Mouse (Mus musculus): ENCODE measurements around the gene Camk2g. TPM values are rescaled to one million over a fixed set of nuclear protein-coding genes. Genes with fewer than 3 reads are reported as not detected.
A peak's percentile ranks its signal among the peaks of the same experiment; 100 is the strongest.

Gene Camk2g
- polyA plus RNA-seq, 1 experiment from 2014 or later: 13.2 TPM

GRCm38 (mm10) chr14:20733041-20733951 is 60.6 kb downstream of the Camk2g start:
- peak overlapping the region; percentile 91 for H3K4me3 ChIP-seq
- ATAC-seq: peak; percentile 48
- peak overlapping the region; percentile 94 for H3K27ac ChIP-seq
- H3K9me3 ChIP-seq (replicated peaks): no peaks in the 10 kb centered on the region
- H3K9ac ChIP-seq: peak overlapping the region; percentile 95
- peaks cover 67% of the 10 kb centered on the region for H3K36me3 ChIP-seq
- peaks cover 82% of the 10 kb centered on the region for H3K4me1 ChIP-seq
- H3K4me2 ChIP-seq: peak overlapping the region; percentile 90
- WGBS (ENCODE audit: insufficient replicate concordance): 18% methylated on average over 12 of the region's 12 CpGs
- H3K27me3 ChIP-seq (replicated peaks): no peaks in the 10 kb centered on the region

- no peaks in the 10 kb centered on the region for H3K27me3 ChIP-seq (replicated peaks)
- H3K9me3 ChIP-seq (replicated peaks): no peaks in the 10 kb centered on the region
- H3K9ac ChIP-seq: peak overlapping the region; percentile 43; the same call in 1 of the 2 replicates
- peaks cover 83% of the 10 kb centered on the region for H3K4me1 ChIP-seq
- H3K4me3 ChIP-seq: no peak overlapping the region
- ATAC-seq: no peak
- H3K36me3 ChIP-seq: peaks cover 78% of the 10 kb centered on the region
- peak overlapping the region; percentile 90 for H3K4me2 ChIP-seq
- WGBS (ENCODE audit: insufficient replicate concordance): 82% methylated on average over 9 of the region's 9 CpGs
- peak overlapping the region; percentile 61 for H3K27ac ChIP-seq
Observed at GRCm38 (mm10) chr14:20730853-20731602, 62.9 kb downstream of the Camk2g start.

- H3K36me3 ChIP-seq: peaks cover 78% of the 10 kb centered on the region
- peaks cover 83% of the 10 kb centered on the region for H3K4me1 ChIP-seq
- H3K27me3 ChIP-seq (replicated peaks): no peaks in the 10 kb centered on the region
- H3K9me3 ChIP-seq (replicated peaks): no peaks in the 10 kb centered on the region
- WGBS (ENCODE audit: insufficient replicate concordance): 91% methylated on average over 9 of the region's 9 CpGs
- no peak overlapping the region for H3K9ac ChIP-seq
- no peak for ATAC-seq
- H3K4me3 ChIP-seq: no peak overlapping the region
- H3K4me2 ChIP-seq: no peak overlapping the region
- no peak overlapping the region for H3K27ac ChIP-seq
Observed at GRCm38 (mm10) chr14:20729871-20730270, 64.0 kb downstream of the Camk2g start.

GRCm38 (mm10) chr14:20725660-20726339 is 68.1 kb downstream of the Camk2g start:
- ATAC-seq: peak; percentile 83
- peak overlapping the region; percentile 65 for H3K4me2 ChIP-seq
- WGBS (ENCODE audit: insufficient replicate concordance): 25% methylated on average over 6 of the region's 6 CpGs

GRCm38 (mm10) chr14:20724043-20724442 is 69.8 kb downstream of the Camk2g start:
- Histone ChIP-seq H3K4me1 (peaks cover 44% of the 10 kb centered on the region), H3K4me2 (no peak overlapping the region), H3K4me3 (no peak overlapping the region), H3K27ac (no peak overlapping the region), H3K9me3 (replicated peaks) (no peaks in the 10 kb centered on the region), H3K36me3 (peaks cover 99% of the 10 kb centered on the region), H3K27me3 (replicated peaks) (no peaks in the 10 kb centered on the region), H3K9ac (no peak overlapping the region)
- 43% methylated on average over 5 of the region's 5 CpGs for WGBS (ENCODE audit: insufficient replicate concordance)
- ATAC-seq: no peak

More at GRCm38 (mm10) chr14:20725660-20726339, 68.1 kb downstream of the Camk2g start:
- H3K27ac ChIP-seq: peak overlapping the region; percentile 85
- H3K9ac ChIP-seq: peak overlapping the region; percentile 59
- no peaks in the 10 kb centered on the region for H3K9me3 ChIP-seq (replicated peaks)
- H3K36me3 ChIP-seq: peaks cover 99% of the 10 kb centered on the region
- no peaks in the 10 kb centered on the region for H3K27me3 ChIP-seq (replicated peaks)
- peak overlapping the region; percentile 36 for H3K4me3 ChIP-seq
- peaks cover 61% of the 10 kb centered on the region for H3K4me1 ChIP-seq

- peaks cover 99% of the 10 kb centered on the region for H3K36me3 ChIP-seq
- no peak overlapping the region for H3K27ac ChIP-seq
- 93% methylated on average over 12 of the region's 12 CpGs for WGBS (ENCODE audit: insufficient replicate concordance)
- no peak for ATAC-seq
- no peaks in the 10 kb centered on the region for H3K9me3 ChIP-seq (replicated peaks)
- H3K9ac ChIP-seq: no peak overlapping the region
- H3K27me3 ChIP-seq (replicated peaks): no peaks in the 10 kb centered on the region
- peaks cover 35% of the 10 kb centered on the region for H3K4me1 ChIP-seq
- H3K4me3 ChIP-seq: no peak overlapping the region
- no peak overlapping the region for H3K4me2 ChIP-seq
Observed at GRCm38 (mm10) chr14:20723006-20723405, 70.9 kb downstream of the Camk2g start.

GRCm38 (mm10) chr14:20721371-20721770 is 72.5 kb downstream of the Camk2g start:
- Histone ChIP-seq H3K9ac (no peak overlapping the region), H3K27me3 (replicated peaks) (no peaks in the 10 kb centered on the region), H3K9me3 (replicated peaks) (no peaks in the 10 kb centered on the region), H3K36me3 (peaks cover 99% of the 10 kb centered on the region), H3K4me2 (no peak overlapping the region), H3K4me1 (peaks cover 25% of the 10 kb centered on the region), H3K27ac (no peak overlapping the region), H3K4me3 (no peak overlapping the region)
- WGBS (ENCODE audit: insufficient replicate concordance): 77% methylated on average over 4 of the region's 4 CpGs
- no peak for ATAC-seq

GRCm38 (mm10) chr14:20719767-20720166 is 74.1 kb downstream of the Camk2g start:
- Histone ChIP-seq H3K4me1 (peaks cover 18% of the 10 kb centered on the region), H3K9me3 (replicated peaks) (no peaks in the 10 kb centered on the region), H3K27ac (no peak overlapping the region), H3K27me3 (replicated peaks) (no peaks in the 10 kb centered on the region), H3K4me3 (no peak overlapping the region), H3K36me3 (peaks cover 100% of the 10 kb centered on the region), H3K9ac (no peak overlapping the region), H3K4me2 (no peak overlapping the region)
- no peak for ATAC-seq
- WGBS (ENCODE audit: insufficient replicate concordance): 87% methylated on average over 12 of the region's 12 CpGs

- no peak overlapping the region for H3K9ac ChIP-seq
- ATAC-seq: no peak
- no peak overlapping the region for H3K27ac ChIP-seq
- peaks cover 100% of the 10 kb centered on the region for H3K36me3 ChIP-seq
- no peak overlapping the region for H3K4me3 ChIP-seq
- H3K4me1 ChIP-seq: peaks cover 22% of the 10 kb centered on the region
- no peaks in the 10 kb centered on the region for H3K27me3 ChIP-seq (replicated peaks)
- no peaks in the 10 kb centered on the region for H3K9me3 ChIP-seq (replicated peaks)
- H3K4me2 ChIP-seq: no peak overlapping the region
- 81% methylated on average over 10 of the region's 10 CpGs for WGBS (ENCODE audit: insufficient replicate concordance)
Observed at GRCm38 (mm10) chr14:20718443-20718842, 75.4 kb downstream of the Camk2g start.

- H3K9me3 ChIP-seq (replicated peaks): no peaks in the 10 kb centered on the region
- H3K27ac ChIP-seq: no peak overlapping the region
- no peak overlapping the region for H3K4me3 ChIP-seq
- 0 out of 2 replicates have a peak, but pooled peaks have one; percentile 3 for ATAC-seq
- H3K27me3 ChIP-seq (replicated peaks): no peaks in the 10 kb centered on the region
- peaks cover 41% of the 10 kb centered on the region for H3K4me1 ChIP-seq
- H3K4me2 ChIP-seq: no peak overlapping the region
- WGBS (ENCODE audit: insufficient replicate concordance): 71% methylated on average over 11 of the region's 11 CpGs
- no peak overlapping the region for H3K9ac ChIP-seq
- peaks cover 86% of the 10 kb centered on the region for H3K36me3 ChIP-seq
Observed at GRCm38 (mm10) chr14:20713832-20714231, 80.1 kb downstream of the Camk2g start.

GRCm38 (mm10) chr14:20708239-20708638 is 85.6 kb downstream of the Camk2g start:
- Histone ChIP-seq H3K9ac (peak overlapping the region; percentile 95), H3K27ac (peak overlapping the region; percentile 87), H3K36me3 (peaks cover 48% of the 10 kb centered on the region), H3K4me3 (peak overlapping the region; percentile 91), H3K4me2 (peak overlapping the region; percentile 99), H3K27me3 (replicated peaks) (no peaks in the 10 kb centered on the region), H3K4me1 (peaks cover 43% of the 10 kb centered on the region), H3K9me3 (replicated peaks) (no peaks in the 10 kb centered on the region)
- 27% methylated on average over 10 of the region's 10 CpGs for WGBS (ENCODE audit: insufficient replicate concordance)
- no peak for ATAC-seq
